Mouse (Mus musculus) E14TG2a.4 (cell line): Measurements from ENCODE around the gene Zfp987.
"Not testable (repeated sequence)": the region's sequence is repeated elsewhere in the genome, so short reads cannot be mapped to it uniquely, and the experiment has no call there.

Source experiments
- CTCF ChIP-seq: conservative IDR thresholded peaks from 2 replicates; pipeline ENCODE4 v1.5.1; 2014; ENCODE audit warnings: low read length
- NANOG ChIP-seq: IDR thresholded peaks from 2 replicates; pipeline ENCODE4 v1.6.1; 2014; ENCODE audit warnings: borderline replicate concordance, low read length, mixed read lengths
- POU5F1 ChIP-seq: IDR thresholded peaks from 2 replicates; pipeline ENCODE4 v1.6.1; 2014; ENCODE audit warnings: low read length, borderline replicate concordance

DNA sequence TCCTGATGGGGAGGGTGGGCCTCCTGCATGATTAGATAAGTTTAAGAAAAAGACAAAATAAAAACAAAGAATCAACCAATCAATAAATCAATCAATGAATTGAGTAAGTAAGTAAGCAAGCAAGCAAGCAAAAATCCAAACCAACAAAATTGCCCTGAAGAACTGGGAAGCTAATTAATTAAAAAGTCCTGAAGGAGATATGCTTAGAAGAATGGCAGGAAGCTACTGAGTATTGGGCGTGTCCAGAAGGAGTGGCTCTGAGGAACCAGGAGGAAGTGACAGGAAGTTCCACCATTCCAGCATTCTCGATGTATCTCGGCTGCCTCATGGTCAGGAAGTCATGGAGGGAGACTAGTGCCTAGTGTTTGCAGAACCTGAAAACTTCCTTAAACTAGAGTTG, at the start of gene Zfp987:
- TF ChIP-seq CTCF, POU5F1, NANOG: not testable (repeated sequence)
